In the genomic region with DNA sequence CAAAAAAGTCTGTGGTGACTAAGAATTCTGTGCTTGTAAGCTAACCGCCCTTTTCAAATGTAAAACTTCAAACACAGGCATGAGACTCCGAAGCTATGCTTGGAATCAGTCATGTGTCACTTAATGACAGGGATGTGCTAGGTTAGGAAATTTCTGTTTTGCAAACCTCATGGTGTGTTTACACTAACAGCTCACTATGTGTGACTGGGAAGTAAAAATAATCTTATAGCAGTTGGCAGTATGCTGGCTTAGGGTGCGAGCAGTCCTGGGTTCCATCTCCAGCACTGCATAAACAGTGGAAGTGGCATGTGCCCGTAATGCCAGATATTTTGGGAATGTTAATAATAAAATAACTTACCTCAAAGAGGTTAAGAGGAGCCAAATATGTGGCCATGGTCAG, we compare ENCODE assay signal across 1 mouse cellular context.
TF ChIP-seq lines count a peak whose summit lies in the region.

No protein-coding gene starts in this region.

TF ChIP-seq in myocyte, 11 proteins besides CTCF, POLR2A, EP300 and RAD21 (continued from another document):
- no peak for TF ChIP-seq MAX (IDR thresholded peaks at IDR 0.05; ENCODE audit: low read depth)
- TF ChIP-seq MYOD1 (IDR thresholded peaks at IDR 0.05; ENCODE audit: control insufficient read depth in 1 of 3, insufficient read length in 2 of 3, low read depth in 2 of 3): no peak
